Mouse (Mus musculus): ENCODE data around the gene Pxdn.

Pxdn gene

GRCm38 (mm10) chr12:29937308-29937707 lies at the start of gene Pxdn:
Gene Pxdn, plus strand, starts transcription at chr12:29937608.
- no peak for DNase-seq

- peak; percentile 32 for DNase-seq
Measured at GRCm38 (mm10) chr12:29894669-29895068, 42.7 kb upstream of the Pxdn start.

- DNase-seq, result no peak
Measured at GRCm38 (mm10) chr12:29897533-29898085, 39.8 kb upstream of the Pxdn start.

GRCm38 (mm10) chr12:29904101-29904874 lies 33.1 kb upstream of the Pxdn start:
- no peak for DNase-seq

GRCm38 (mm10) chr12:29907056-29907455 lies 30.4 kb upstream of the Pxdn start:
- peak; percentile 58 for DNase-seq

- DNase-seq, result no peak
Measured at GRCm38 (mm10) chr12:29916139-29916538, 21.3 kb upstream of the Pxdn start.

- no peak for DNase-seq
Measured at GRCm38 (mm10) chr12:29916807-29917206, 20.6 kb upstream of the Pxdn start.

- DNase-seq, result no peak
Measured at GRCm38 (mm10) chr12:29920298-29920697, 17.1 kb upstream of the Pxdn start.

- no peak for DNase-seq
Measured at GRCm38 (mm10) chr12:29921481-29921880, 15.9 kb upstream of the Pxdn start.

GRCm38 (mm10) chr12:29926896-29927295 lies 10.5 kb upstream of the Pxdn start:
- DNase-seq, result peak; percentile 67

GRCm38 (mm10) chr12:29930591-29930990 lies 6.8 kb upstream of the Pxdn start:
- DNase-seq, result no peak

GRCm38 (mm10) chr12:29932951-29933350 lies 4.5 kb upstream of the Pxdn start:
- DNase-seq, result no peak

- DNase-seq, result no peak
Measured at GRCm38 (mm10) chr12:29933501-29933900, 3.9 kb upstream of the Pxdn start.

GRCm38 (mm10) chr12:29934120-29934581 lies 3.3 kb upstream of the Pxdn start:
- no peak for DNase-seq

- DNase-seq, result peak; percentile 56
Measured at GRCm38 (mm10) chr12:29937851-29938375, 505 bp downstream of the Pxdn start.

GRCm38 (mm10) chr12:29938376-29939041 lies 1.1 kb downstream of the Pxdn start:
- DNase-seq, result peak; percentile 61

- no peak for DNase-seq
Measured at GRCm38 (mm10) chr12:29939261-29939671, 1.9 kb downstream of the Pxdn start.

- no peak for DNase-seq
Measured at GRCm38 (mm10) chr12:29942435-29942834, 5.0 kb downstream of the Pxdn start.

- DNase-seq, result no peak
Measured at GRCm38 (mm10) chr12:29944650-29945049, 7.2 kb downstream of the Pxdn start.

GRCm38 (mm10) chr12:29945182-29945743 lies 7.9 kb downstream of the Pxdn start:
- DNase-seq, result no peak

GRCm38 (mm10) chr12:29951043-29951442 lies 13.6 kb downstream of the Pxdn start:
- no peak for DNase-seq

- no peak for DNase-seq
Measured at GRCm38 (mm10) chr12:29951485-29951884, 14.1 kb downstream of the Pxdn start.

GRCm38 (mm10) chr12:29952102-29952501 lies 14.7 kb downstream of the Pxdn start:
- peak; percentile 69 for DNase-seq
